Mouse (Mus musculus) liver, embryonic 15.5 days (tissue): ENCODE results near the gene Fars2. TPM values are rescaled to one million over a fixed set of nuclear protein-coding genes. Genes with fewer than 3 reads are reported as not detected.

Experiments
- ATAC-seq: fragments of 200-750 bp; cut with Nextera tagmentation; 2 replicates; pipeline ENCODE4 v1.8.0; 2017; ENCODE audit warnings: moderate number of reproducible peaks, mild to moderate bottlenecking, moderate library complexity; ENCODE audit not compliant: insufficient read depth
- H3K27ac ChIP-seq: fragments of 300-500 bp; sonication (generic); replicated peaks from 2 replicates; pipeline ENCODE4 v1.5.1; 2015; ENCODE audit warnings: mild to moderate bottlenecking, inconsistent platforms
- H3K27me3 ChIP-seq: fragments of 300-500 bp; sonication (generic); 2 replicates; pipeline ENCODE4 v1.6.1; 2015; ENCODE audit warnings: mild to moderate bottlenecking, inconsistent platforms
- H3K36me3 ChIP-seq: fragments of 300-500 bp; sonication (generic); replicated peaks from 2 replicates; pipeline ENCODE4 v1.6.1; 2015; ENCODE audit warnings: moderate library complexity, mild to moderate bottlenecking, inconsistent platforms
- H3K4me1 ChIP-seq: fragments of 300-500 bp; sonication (generic); replicated peaks from 2 replicates; pipeline ENCODE4 v1.6.1; 2015; ENCODE audit warnings: inconsistent platforms
- H3K4me2 ChIP-seq: fragments of 300-500 bp; sonication (generic); 2 replicates; pipeline ENCODE4 v1.6.1; 2015; ENCODE audit warnings: moderate library complexity, mild to moderate bottlenecking, inconsistent platforms
- H3K4me3 ChIP-seq: fragments of 300-500 bp; sonication (generic); replicated peaks from 2 replicates; pipeline ENCODE4 v1.5.1; 2015; ENCODE audit warnings: mild to moderate bottlenecking, inconsistent platforms
- H3K9ac ChIP-seq: fragments of 300-500 bp; sonication (generic); 2 replicates; pipeline ENCODE4 v1.6.1; 2015; ENCODE audit warnings: moderate library complexity, mild to moderate bottlenecking, inconsistent platforms
- H3K9me3 ChIP-seq: fragments of 300-500 bp; sonication (generic); replicated peaks from 2 replicates; pipeline ENCODE4 v1.6.1; 2016; ENCODE audit warnings: inconsistent platforms
- WGBS: fragments of 180-500 bp; shearing (Covaris S2); methylation state at CpG from one replicate; pipeline ENCODE4 v1.1.7; 2015; ENCODE audit warnings: mixed read lengths; ENCODE audit not compliant: insufficient replicate concordance; 5-methylcytosine and 5-hydroxymethylcytosine counted together
- polyA plus RNA-seq: library from polyadenylated mRNA; unstranded; fragments of >200 nt; fragmentation: Nextera tagmentation; extraction: Ambion mirVana; gene quantifications from 2 replicates; pipeline ENCODE4 v1.2.1, GENCODE M21; 2015

Gene Fars2
- polyA plus RNA-seq, 1 experiment from 2014 or later, result 26.7 TPM

DNA sequence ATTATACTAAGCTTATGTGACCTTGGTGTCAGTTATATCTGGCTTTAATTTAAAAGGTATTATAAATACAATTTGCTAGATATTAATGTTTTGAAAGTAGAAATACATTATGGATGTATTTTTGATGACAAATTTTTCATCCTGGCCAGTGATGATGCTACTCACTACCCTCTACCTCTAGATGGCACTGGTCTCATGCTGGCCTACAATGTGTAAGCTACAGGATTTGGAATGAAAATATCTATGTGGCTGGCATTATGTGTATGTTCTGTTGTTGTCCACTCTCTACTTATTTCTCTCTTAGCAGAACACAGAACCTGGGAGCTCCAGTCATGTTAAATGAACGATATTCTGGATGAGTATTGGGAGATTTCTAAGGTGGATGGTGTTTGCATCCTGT lies 104.7 kb downstream of the Fars2 start:
- 59% methylated on average over 1 of the region's 1 CpGs for WGBS
- Histone ChIP-seq H3K27me3 (no peaks in the 10 kb centered on the region), H3K4me3 (no peak overlapping the region), H3K36me3 (no peaks in the 10 kb centered on the region), H3K4me1 (0 out of 2 replicates have a peak, but pooled peaks cover 3% of the 10 kb centered on the region), H3K27ac (no peak overlapping the region), H3K4me2 (no peak overlapping the region), H3K9me3 (no peaks in the 10 kb centered on the region), H3K9ac (no peak overlapping the region)
- no peak for ATAC-seq

DNA sequence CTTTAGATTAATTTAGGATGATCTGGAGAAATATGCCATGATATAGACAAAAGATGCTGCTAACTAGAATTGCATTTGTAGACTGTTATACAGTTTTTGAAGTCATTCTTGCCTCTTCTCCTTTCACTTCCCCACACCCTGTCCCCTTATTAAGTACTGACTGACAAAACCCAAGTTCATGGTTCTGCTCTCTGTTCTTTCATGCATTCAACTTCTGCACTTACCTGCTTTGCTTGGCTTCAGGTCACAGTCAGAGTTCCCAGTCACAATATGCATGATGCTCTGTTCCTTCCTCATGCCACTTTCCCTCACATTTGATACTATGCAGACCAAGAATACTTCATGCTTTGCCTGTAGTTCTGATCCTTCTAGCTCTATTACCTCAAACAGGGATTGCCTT lies 105.5 kb downstream of the Fars2 start:
- no peaks in the 10 kb centered on the region for H3K27me3 ChIP-seq
- H3K4me3 ChIP-seq, result no peak overlapping the region
- H3K36me3 ChIP-seq, result no peaks in the 10 kb centered on the region
- H3K27ac ChIP-seq, result no peak overlapping the region
- no peak overlapping the region for H3K4me2 ChIP-seq
- no peak overlapping the region for H3K9ac ChIP-seq
- ATAC-seq, result no peak
- 0 out of 2 replicates have a peak, but pooled peaks cover 3% of the 10 kb centered on the region for H3K4me1 ChIP-seq
- no peaks in the 10 kb centered on the region for H3K9me3 ChIP-seq

DNA sequence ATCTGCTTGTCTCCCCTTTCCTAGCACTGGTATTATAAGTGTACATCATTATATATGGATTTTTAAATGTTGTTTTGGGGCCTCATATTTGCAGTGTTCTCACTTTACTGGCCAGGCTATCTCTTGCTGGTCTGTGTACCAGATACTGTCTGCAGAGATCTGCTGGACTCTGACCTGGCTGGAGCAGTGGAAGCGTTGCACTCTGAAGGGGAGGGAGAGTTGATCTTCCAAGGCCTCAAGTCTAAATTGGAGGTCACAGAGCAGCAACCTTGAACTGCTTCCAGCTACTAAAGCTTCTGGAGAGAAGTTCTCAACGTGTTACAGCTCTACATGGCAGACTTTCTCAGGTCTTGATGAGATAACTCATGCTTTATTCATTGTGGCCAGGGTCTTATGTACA lies 107.2 kb downstream of the Fars2 start:
- Histone ChIP-seq H3K4me3 (no peak overlapping the region), H3K4me1 (0 out of 2 replicates have a peak, but pooled peaks cover 3% of the 10 kb centered on the region), H3K9me3 (no peaks in the 10 kb centered on the region), H3K9ac (no peak overlapping the region), H3K27me3 (no peaks in the 10 kb centered on the region), H3K27ac (no peak overlapping the region), H3K36me3 (no peaks in the 10 kb centered on the region), H3K4me2 (no peak overlapping the region)
- WGBS, result 57% methylated on average over 2 of the region's 2 CpGs
- ATAC-seq, result no peak

DNA sequence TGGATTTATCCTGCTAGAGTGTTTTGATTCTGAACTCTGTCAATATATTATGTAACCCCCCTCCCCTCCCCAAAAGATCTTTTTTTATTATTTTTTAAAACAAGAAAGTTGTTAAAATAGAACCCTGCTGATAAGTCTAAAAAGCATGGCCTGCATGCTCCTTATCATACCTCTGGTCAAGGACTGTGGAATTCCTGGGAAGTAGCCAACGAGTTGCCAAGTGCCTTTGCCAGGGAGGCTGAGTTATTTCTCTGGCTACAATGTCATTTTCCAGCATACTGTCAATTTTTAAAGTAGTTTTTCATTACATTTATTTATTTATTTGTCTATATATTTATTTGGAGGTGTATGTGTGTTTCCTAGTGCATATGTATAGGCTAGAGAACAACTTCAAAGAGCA lies 125.0 kb downstream of the Fars2 start:
- 40% methylated on average over 1 of the region's 1 CpGs for WGBS
- no peak overlapping the region for H3K4me2 ChIP-seq
- no peak for ATAC-seq
- no peaks in the 10 kb centered on the region for H3K27me3 ChIP-seq
- H3K4me3 ChIP-seq, result no peak overlapping the region
- no peaks in the 10 kb centered on the region for H3K36me3 ChIP-seq
- no peak overlapping the region for H3K27ac ChIP-seq
- no peaks in the 10 kb centered on the region for H3K4me1 ChIP-seq
- H3K9ac ChIP-seq, result no peak overlapping the region
- no peaks in the 10 kb centered on the region for H3K9me3 ChIP-seq

DNA sequence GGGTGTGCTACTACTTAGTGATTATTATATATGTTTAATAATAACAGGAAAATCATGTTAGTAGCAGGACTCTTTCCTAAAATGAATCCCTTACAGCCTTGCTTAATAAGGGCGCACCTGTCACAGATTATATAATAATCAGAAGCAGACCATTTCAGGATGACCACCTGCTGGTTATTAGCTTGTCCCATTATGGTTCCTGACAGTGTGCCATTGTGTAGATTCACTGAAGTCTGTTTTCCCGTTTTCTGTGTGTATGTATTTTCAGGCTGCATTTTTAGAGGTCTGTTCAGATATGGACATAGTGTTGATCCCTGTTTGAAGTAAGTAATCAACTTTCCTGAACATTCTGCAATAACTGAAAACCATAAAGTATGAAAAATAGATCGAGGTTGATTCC lies 136.7 kb downstream of the Fars2 start:
- Histone ChIP-seq H3K4me1 (no peaks in the 10 kb centered on the region), H3K27ac (no peak overlapping the region)
- ATAC-seq, result no peak

DNA sequence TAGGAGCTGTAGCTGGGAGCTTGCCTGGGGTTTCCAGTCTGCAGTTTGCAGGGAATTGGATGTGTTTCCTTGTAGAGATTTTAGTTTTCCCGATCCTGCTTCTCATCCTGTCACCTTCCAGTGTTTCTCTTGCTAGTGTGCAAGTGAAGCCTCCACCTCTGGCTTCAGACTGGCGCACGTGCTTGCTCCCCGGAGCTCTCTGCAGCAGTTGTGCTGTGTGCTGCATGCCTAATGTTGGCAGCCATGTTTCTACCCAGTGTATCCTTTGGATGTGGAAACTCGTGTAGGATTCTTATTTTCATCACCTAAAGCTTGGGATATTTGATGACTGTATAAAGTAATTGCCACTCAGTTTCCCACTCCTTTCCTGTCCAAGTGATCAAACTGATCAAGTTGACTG lies 140.0 kb downstream of the Fars2 start:
- H3K27ac ChIP-seq, result no peak overlapping the region
- H3K27me3 ChIP-seq, result no peaks in the 10 kb centered on the region
- no peaks in the 10 kb centered on the region for H3K36me3 ChIP-seq
- H3K4me1 ChIP-seq, result peaks cover 7% of the 10 kb centered on the region; the same call in 1 of the 2 replicates
- no peak overlapping the region for H3K4me3 ChIP-seq
- no peak overlapping the region for H3K4me2 ChIP-seq
- no peaks in the 10 kb centered on the region for H3K9me3 ChIP-seq
- H3K9ac ChIP-seq, result no peak overlapping the region
- ATAC-seq, result no peak
- 68% methylated on average over 5 of the region's 5 CpGs for WGBS

More for the DNA sequence above, 136.7 kb downstream of the Fars2 start:
- H3K9me3 ChIP-seq, result no peaks in the 10 kb centered on the region
- no peak overlapping the region for H3K4me3 ChIP-seq
- no peaks in the 10 kb centered on the region for H3K27me3 ChIP-seq
- no peaks in the 10 kb centered on the region for H3K36me3 ChIP-seq
- WGBS, result 65% methylated on average over 3 of the region's 3 CpGs
- no peak overlapping the region for H3K9ac ChIP-seq
- H3K4me2 ChIP-seq, result no peak overlapping the region

DNA sequence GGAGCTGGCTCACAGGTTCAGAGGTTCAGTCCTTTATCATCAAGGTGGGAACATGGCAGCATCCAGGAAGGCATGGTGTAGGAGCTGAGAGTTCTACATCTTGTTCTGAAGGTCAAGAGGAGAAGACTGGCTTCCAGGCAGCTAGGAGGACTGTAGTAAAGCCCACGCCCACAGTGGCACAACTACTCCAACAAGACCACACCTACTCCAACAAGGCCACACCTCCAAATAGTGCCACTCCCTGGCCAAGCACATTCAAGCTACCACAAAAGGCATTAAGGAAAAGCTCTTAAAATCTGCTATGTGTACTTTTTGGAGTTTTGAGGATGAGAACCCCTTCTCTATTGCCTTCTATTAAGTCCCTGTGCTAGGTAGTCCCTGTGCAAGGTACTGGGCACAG lies 142.5 kb downstream of the Fars2 start:
- H3K4me1 ChIP-seq, result peaks cover 7% of the 10 kb centered on the region; the same call in 1 of the 2 replicates
- H3K27ac ChIP-seq, result no peak overlapping the region
- 52% methylated on average over 1 of the region's 1 CpGs for WGBS
- no peaks in the 10 kb centered on the region for H3K9me3 ChIP-seq
- no peaks in the 10 kb centered on the region for H3K27me3 ChIP-seq
- no peak overlapping the region for H3K9ac ChIP-seq
- no peaks in the 10 kb centered on the region for H3K36me3 ChIP-seq
- ATAC-seq, result no peak
- no peak overlapping the region for H3K4me2 ChIP-seq
- H3K4me3 ChIP-seq, result no peak overlapping the region

DNA sequence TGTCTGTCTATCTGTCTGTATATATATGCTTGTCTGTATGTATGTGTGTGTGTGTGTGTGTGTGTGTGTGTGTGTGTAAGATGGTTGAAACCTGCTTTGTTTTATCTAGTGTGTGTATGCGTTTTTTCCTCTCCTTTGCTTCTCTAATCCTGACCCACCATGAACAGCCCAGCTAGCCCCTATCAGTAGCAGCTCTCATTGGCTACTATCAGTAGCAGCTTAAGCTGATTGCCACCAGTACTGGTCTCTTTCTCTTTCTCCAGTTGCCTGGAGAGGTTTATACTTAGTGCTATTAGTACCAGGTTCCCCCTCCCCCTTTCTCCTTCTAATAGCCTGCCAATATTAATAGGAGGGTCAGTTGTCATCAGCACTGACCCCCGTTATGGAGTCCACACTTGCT lies 144.1 kb downstream of the Fars2 start:
- Histone ChIP-seq H3K4me1 (peaks cover 7% of the 10 kb centered on the region; the same call in 1 of the 2 replicates), H3K36me3 (no peaks in the 10 kb centered on the region), H3K4me2 (no peak overlapping the region), H3K27me3 (no peaks in the 10 kb centered on the region), H3K9me3 (no peaks in the 10 kb centered on the region), H3K9ac (no peak overlapping the region), H3K27ac (no peak overlapping the region), H3K4me3 (no peak overlapping the region)
- ATAC-seq, result no peak
- 43% methylated on average over 2 of the region's 2 CpGs for WGBS

DNA sequence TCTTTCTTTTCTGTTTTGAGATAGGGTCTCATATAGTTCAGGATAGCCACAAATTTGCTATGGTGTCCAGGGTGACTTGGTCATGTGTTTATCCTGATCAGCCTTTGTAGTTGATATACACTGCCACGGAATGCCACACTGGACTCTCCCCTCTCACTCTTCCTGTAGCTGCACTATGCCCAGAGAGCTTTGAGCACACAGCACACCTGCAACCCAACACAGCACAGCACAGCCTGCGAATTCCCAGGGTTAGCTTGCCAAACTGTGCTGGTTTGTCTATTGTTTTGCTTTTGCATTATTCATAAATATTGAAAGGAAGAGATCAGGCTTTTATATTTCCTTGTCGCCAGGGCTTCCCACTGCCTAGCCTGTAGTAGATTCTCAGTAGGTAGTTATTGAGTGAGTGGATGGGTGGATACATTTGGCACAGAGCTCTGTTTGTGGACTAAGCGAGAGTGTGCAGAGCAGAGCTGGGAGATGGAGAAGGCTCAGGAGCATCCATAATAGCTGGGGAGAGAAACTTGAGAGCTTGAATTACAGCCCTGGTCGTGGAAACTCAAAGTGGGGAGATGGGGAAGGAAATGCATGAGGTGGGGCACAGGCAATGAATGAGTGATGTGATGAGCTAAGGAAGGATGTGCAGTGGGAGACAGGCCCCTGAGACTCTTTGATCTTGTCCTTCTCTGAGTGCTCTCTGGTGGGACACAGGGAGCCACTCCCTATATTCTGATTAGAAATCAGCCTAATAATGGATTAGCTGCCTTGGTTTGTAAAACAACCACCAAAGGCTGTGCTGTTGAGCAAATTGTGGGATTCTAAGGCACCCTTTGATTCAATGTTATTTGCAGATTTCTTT lies 146.3 kb downstream of the Fars2 start:
- 59% methylated on average over 5 of the region's 5 CpGs for WGBS
- no peak overlapping the region for H3K4me3 ChIP-seq
- no peak overlapping the region for H3K4me2 ChIP-seq
- no peaks in the 10 kb centered on the region for H3K9me3 ChIP-seq
- no peak overlapping the region for H3K27ac ChIP-seq
- H3K36me3 ChIP-seq, result no peaks in the 10 kb centered on the region
- peaks cover 7% of the 10 kb centered on the region; the same call in 1 of the 2 replicates for H3K4me1 ChIP-seq
- H3K27me3 ChIP-seq, result no peaks in the 10 kb centered on the region
- ATAC-seq, result no peak
- no peak overlapping the region for H3K9ac ChIP-seq

DNA sequence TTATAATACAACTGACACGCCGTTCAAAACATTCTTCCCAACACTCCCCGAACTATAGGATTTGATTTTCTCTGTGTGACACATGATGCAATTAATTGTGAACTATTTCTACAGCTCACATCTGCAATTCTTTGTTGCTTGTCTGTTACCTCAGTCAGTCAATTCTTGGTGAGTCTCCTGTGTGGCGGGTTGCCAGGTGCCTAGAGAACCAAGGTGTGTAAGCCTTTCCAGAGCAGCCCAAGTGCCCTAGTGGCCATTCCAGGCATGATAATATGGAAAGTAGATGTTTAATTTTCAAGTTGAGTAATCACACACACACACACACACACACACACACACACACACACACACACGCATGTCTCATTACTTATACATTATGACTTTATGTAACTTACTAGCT lies 147.2 kb downstream of the Fars2 start:
- no peak for ATAC-seq
- H3K4me1 ChIP-seq, result peaks cover 7% of the 10 kb centered on the region; the same call in 1 of the 2 replicates
- 80% methylated on average over 5 of the region's 5 CpGs for WGBS

DNA sequence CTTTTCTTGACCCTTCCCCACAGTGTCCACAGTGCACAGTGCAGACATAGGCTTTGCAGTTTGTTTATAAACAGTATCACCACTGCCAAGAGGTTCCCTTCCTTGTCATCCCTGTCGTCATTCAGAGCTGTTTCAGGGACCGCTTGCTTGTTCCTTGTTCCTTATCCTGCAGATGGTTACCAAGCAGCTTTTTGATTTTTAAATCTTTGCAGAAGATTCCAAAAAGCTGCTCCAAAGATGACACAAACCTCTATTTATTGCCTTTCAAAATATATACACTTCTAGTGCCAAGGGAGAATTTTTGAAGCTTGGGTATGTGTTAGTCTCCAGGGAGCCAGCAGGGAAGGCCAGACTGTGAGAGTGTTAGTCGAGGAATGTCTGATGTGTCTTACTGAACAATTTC lies 148.1 kb downstream of the Fars2 start:
- no peak overlapping the region for H3K4me2 ChIP-seq
- H3K9ac ChIP-seq, result no peak overlapping the region
- WGBS, result 69% methylated on average over 3 of the region's 3 CpGs
- no peaks in the 10 kb centered on the region for H3K4me1 ChIP-seq
- H3K27me3 ChIP-seq, result no peaks in the 10 kb centered on the region
- H3K36me3 ChIP-seq, result no peaks in the 10 kb centered on the region
- no peak for ATAC-seq
- no peaks in the 10 kb centered on the region for H3K9me3 ChIP-seq
- no peak overlapping the region for H3K4me3 ChIP-seq
- H3K27ac ChIP-seq, result no peak overlapping the region

More for the DNA sequence above, 147.2 kb downstream of the Fars2 start:
- H3K9me3 ChIP-seq, result no peaks in the 10 kb centered on the region
- no peaks in the 10 kb centered on the region for H3K36me3 ChIP-seq
- no peak overlapping the region for H3K27ac ChIP-seq
- H3K9ac ChIP-seq, result no peak overlapping the region
- H3K27me3 ChIP-seq, result no peaks in the 10 kb centered on the region
- H3K4me2 ChIP-seq, result no peak overlapping the region
- no peak overlapping the region for H3K4me3 ChIP-seq

DNA sequence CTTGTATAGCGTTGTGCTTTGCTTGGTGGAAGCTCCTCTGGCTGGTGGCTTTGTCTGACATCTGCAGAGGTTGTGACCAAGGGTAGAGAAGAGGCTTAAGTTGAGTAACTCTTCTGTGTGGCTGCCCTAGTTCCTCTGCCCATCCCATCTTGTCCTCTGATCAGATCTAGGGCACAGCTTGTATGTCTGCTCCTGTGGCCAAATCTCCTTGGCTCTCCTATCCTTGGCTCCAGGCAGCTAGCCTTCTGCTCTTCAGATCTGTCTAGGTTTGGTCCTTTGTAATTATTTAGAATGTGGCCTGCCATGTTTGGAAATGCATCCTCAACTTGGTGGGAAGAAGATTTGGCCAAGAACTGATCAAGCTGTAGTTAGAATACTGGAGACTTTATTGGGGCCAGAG lies 150.2 kb downstream of the Fars2 start:
- Histone ChIP-seq H3K27ac (no peak overlapping the region), H3K4me3 (no peak overlapping the region), H3K4me1 (no peaks in the 10 kb centered on the region), H3K9me3 (no peaks in the 10 kb centered on the region), H3K9ac (no peak overlapping the region), H3K4me2 (no peak overlapping the region), H3K36me3 (no peaks in the 10 kb centered on the region), H3K27me3 (no peaks in the 10 kb centered on the region)
- no peak for ATAC-seq
- 64% methylated on average over 1 of the region's 1 CpGs for WGBS
